Mouse (Mus musculus): ENCODE measurements at regions not wholly inside any gene's neighbourhood (a gene's known extent, or its start where the extent isn't known, plus 50 kb on each side); places are given as distances from the start of the nearest gene placed in this dataset.

- DNase-seq (ENCODE audit: low read depth, low spot score) = no peak
These were observed 559.6 kb downstream of the Dhx35 start for GRCm38 (mm10) chr2:159354247-159354646.

GRCm38 (mm10) chr2:159356503-159356902 is 561.9 kb downstream of the Dhx35 start:
- DNase-seq (ENCODE audit: low read depth, low spot score) = peak; percentile 19

GRCm38 (mm10) chr2:159361371-159361770 is 566.8 kb downstream of the Dhx35 start:
- DNase-seq (ENCODE audit: low read depth, low spot score) = no peak

- no peak for DNase-seq (ENCODE audit: low read depth, low spot score)
These were observed 598.3 kb downstream of the Dhx35 start for GRCm38 (mm10) chr2:159392865-159393264.

GRCm38 (mm10) chr2:159401421-159402100 is 607.0 kb downstream of the Dhx35 start:
- peak; percentile 40 for DNase-seq (ENCODE audit: low read depth, low spot score)

- no peak for DNase-seq (ENCODE audit: low read depth, low spot score)
These were observed 610.3 kb downstream of the Dhx35 start for GRCm38 (mm10) chr2:159404940-159405339.

- DNase-seq (ENCODE audit: low read depth, low spot score) = peak; percentile 82
These were observed 620.0 kb downstream of the Dhx35 start for GRCm38 (mm10) chr2:159414599-159414998.

- DNase-seq (ENCODE audit: low read depth, low spot score) = no peak
These were observed 623.8 kb downstream of the Dhx35 start for GRCm38 (mm10) chr2:159418371-159418940.

GRCm38 (mm10) chr2:159422281-159422937 is 627.8 kb downstream of the Dhx35 start:
- DNase-seq (ENCODE audit: low read depth, low spot score) = peak; percentile 58

- no peak for DNase-seq (ENCODE audit: low read depth, low spot score)
These were observed 633.6 kb downstream of the Dhx35 start for GRCm38 (mm10) chr2:159428201-159428600.

GRCm38 (mm10) chr2:159430577-159431329 is 636.1 kb downstream of the Dhx35 start:
- no peak for DNase-seq (ENCODE audit: low read depth, low spot score)

- DNase-seq (ENCODE audit: low read depth, low spot score) = no peak
These were observed 644.4 kb downstream of the Dhx35 start for GRCm38 (mm10) chr2:159438961-159439360.

- DNase-seq (ENCODE audit: low read depth, low spot score) = peak; percentile 48
These were observed 649.0 kb downstream of the Dhx35 start for GRCm38 (mm10) chr2:159443581-159443980.

GRCm38 (mm10) chr2:159446434-159446833 is 651.8 kb downstream of the Dhx35 start:
- no peak for DNase-seq (ENCODE audit: low read depth, low spot score)

GRCm38 (mm10) chr2:159446886-159447285 is 652.3 kb downstream of the Dhx35 start:
- DNase-seq (ENCODE audit: low read depth, low spot score) = no peak

GRCm38 (mm10) chr2:159448976-159449375 is 654.4 kb downstream of the Dhx35 start:
- DNase-seq (ENCODE audit: low read depth, low spot score) = no peak

- no peak for DNase-seq (ENCODE audit: low read depth, low spot score)
These were observed 656.8 kb downstream of the Dhx35 start for GRCm38 (mm10) chr2:159451439-159451838.

GRCm38 (mm10) chr2:159481399-159482080 is 686.9 kb downstream of the Dhx35 start:
- no peak for DNase-seq (ENCODE audit: low read depth, low spot score)

GRCm38 (mm10) chr2:159491090-159491489 is 696.5 kb downstream of the Dhx35 start:
- DNase-seq (ENCODE audit: low read depth, low spot score) = no peak

- DNase-seq (ENCODE audit: low read depth, low spot score) = peak; percentile 60
These were observed 704.1 kb downstream of the Dhx35 start for GRCm38 (mm10) chr2:159498691-159499090.

- peak; percentile 74 for DNase-seq (ENCODE audit: low read depth, low spot score)
These were observed 706.4 kb downstream of the Dhx35 start for GRCm38 (mm10) chr2:159501039-159501438.

GRCm38 (mm10) chr2:159519066-159519465 is 724.5 kb downstream of the Dhx35 start:
- no peak for DNase-seq (ENCODE audit: low read depth, low spot score)

All from forelimb bud, embryonic 11.5 days (tissue).